Mouse (Mus musculus) liver, postnatal 0 days (tissue): ENCODE measurements around the gene Cep350. TPM values are rescaled to one million over a fixed set of nuclear protein-coding genes. Genes with fewer than 3 reads are reported as not detected.

Experiments
- ATAC-seq: fragments of 200-750 bp; cut with Nextera tagmentation; 2 replicates; pipeline ENCODE4 v1.8.0; 2017; ENCODE audit warnings: mild to moderate bottlenecking, moderate library complexity
- DNase-seq: peaks from one replicate; pipeline ENCODE4 v3.0.0-alpha.2; 2016
- H3K27ac ChIP-seq: fragments of 300-500 bp; sonication (generic); 2 replicates; pipeline ENCODE4 v1.5.1; 2014; ENCODE audit warnings: antibody characterized with exemption, moderate library complexity, mild to moderate bottlenecking, low read depth
- H3K27me3 ChIP-seq: fragments of 300-500 bp; sonication (generic); 2 replicates; pipeline ENCODE4 v1.6.1; 2014; ENCODE audit warnings: low read length, control low read depth, mixed read lengths; ENCODE audit not compliant: insufficient read depth
- H3K36me3 ChIP-seq: fragments of 300-500 bp; sonication (generic); replicated peaks from 2 replicates; pipeline ENCODE4 v1.6.1; 2014; ENCODE audit warnings: mild to moderate bottlenecking, control low read depth, low read length, moderate library complexity, mixed read lengths; ENCODE audit not compliant: insufficient read depth
- H3K4me1 ChIP-seq: fragments of 300-500 bp; sonication (generic); 2 replicates; pipeline ENCODE4 v1.6.1; 2014; ENCODE audit warnings: antibody characterized with exemption, mild to moderate bottlenecking, control low read depth; ENCODE audit not compliant: insufficient read depth
- H3K4me2 ChIP-seq: fragments of 300-500 bp; sonication (generic); 2 replicates; pipeline ENCODE4 v1.6.1; 2014; ENCODE audit warnings: low read depth, mild to moderate bottlenecking, low read length, moderate library complexity, mixed read lengths
- H3K4me3 ChIP-seq: fragments of 300-500 bp; sonication (generic); 2 replicates; pipeline ENCODE4 v1.5.1; 2014; ENCODE audit warnings: low read depth, low read length
- H3K9ac ChIP-seq: fragments of 300-500 bp; sonication (generic); replicated peaks from 2 replicates; pipeline ENCODE4 v1.6.1; 2014; ENCODE audit warnings: mild to moderate bottlenecking, moderate library complexity
- H3K9me3 ChIP-seq: fragments of 300-500 bp; sonication (generic); 2 replicates; pipeline ENCODE4 v1.6.1; 2016; ENCODE audit warnings: mild to moderate bottlenecking, control low read depth, low read length, mixed read lengths
- CTCF ChIP-seq: sonication (generic); IDR thresholded peaks from 2 replicates; pipeline ENCODE4 v1.5.1; 2016; ENCODE audit warnings: antibody characterized with exemption, low read depth
- EP300 ChIP-seq: IDR thresholded peaks from 2 replicates; pipeline ENCODE4 v1.6.1; 2016; ENCODE audit warnings: antibody characterized with exemption, low read depth, mild to moderate bottlenecking
- WGBS: fragments of 180-500 bp; shearing (Covaris S2); extraction: QIAGEN DNeasy Blood & Tissue Kit; methylation state at CpG from one replicate; pipeline ENCODE4 v1.1.7; 2014; ENCODE audit not compliant: insufficient replicate concordance; 5-methylcytosine and 5-hydroxymethylcytosine counted together
- polyA plus RNA-seq: library from polyadenylated mRNA; unstranded; fragments of >200 nt; fragmentation: Nextera tagmentation; extraction: Ambion mirVana; gene quantifications from 2 replicates; pipeline ENCODE4 v1.2.1, GENCODE M21; 2015

Gene Cep350
- polyA plus RNA-seq = 4.6 and 5.7 TPM in 2 replicates

GRCm38 (mm10) chr1:155973068-155973718 is at the start of gene Cep350:
TSS of gene Cep350 (minus strand) at chr1:155973255.
- Histone ChIP-seq H3K9ac (peak within 1 kb of the TSS; percentile 97), H3K36me3 (no peaks in the 10 kb centered on the region), H3K4me2 (peak within 1 kb of the TSS; percentile 90), H3K9me3 (no peaks in the 10 kb centered on the region), H3K27ac (peak within 1 kb of the TSS; percentile 95), H3K27me3 (no peaks in the 10 kb centered on the region), H3K4me3 (peak within 1 kb of the TSS; percentile 93), H3K4me1 (peaks cover 21% of the 10 kb centered on the region)
- TF ChIP-seq EP300 = no peak
- no peak for TF ChIP-seq CTCF
- ATAC-seq (peak; percentile 97), DNase-seq (peak; percentile 98)
- 1% methylated on average over 43 of the region's 57 CpGs for WGBS

GRCm38 (mm10) chr1:156020402-156020801 is 47.3 kb upstream of the Cep350 start:
- H3K4me2 ChIP-seq = no peak overlapping the region
- no peaks in the 10 kb centered on the region for H3K9me3 ChIP-seq
- no peak for TF ChIP-seq EP300
- no peak for TF ChIP-seq CTCF
- H3K9ac ChIP-seq = no peak overlapping the region
- 72% methylated on average over 1 of the region's 1 CpGs for WGBS
- H3K4me3 ChIP-seq = no peak overlapping the region
- ATAC-seq (no peak), DNase-seq (no peak)
- peaks cover 70% of the 10 kb centered on the region for H3K36me3 ChIP-seq
- no peaks in the 10 kb centered on the region for H3K27me3 ChIP-seq
- no peak overlapping the region for H3K27ac ChIP-seq
- H3K4me1 ChIP-seq = no peaks in the 10 kb centered on the region

GRCm38 (mm10) chr1:156019800-156020199 is 46.7 kb upstream of the Cep350 start:
- H3K4me2 ChIP-seq = no peak overlapping the region
- H3K9ac ChIP-seq = no peak overlapping the region
- no peaks in the 10 kb centered on the region for H3K4me1 ChIP-seq
- no peak for DNase-seq
- H3K27me3 ChIP-seq = no peaks in the 10 kb centered on the region
- 83% methylated on average over 1 of the region's 1 CpGs for WGBS
- no peak for TF ChIP-seq EP300
- TF ChIP-seq CTCF = no peak
- H3K9me3 ChIP-seq = no peaks in the 10 kb centered on the region
- no peak overlapping the region for H3K4me3 ChIP-seq
- ATAC-seq = no peak
- H3K36me3 ChIP-seq = peaks cover 69% of the 10 kb centered on the region
- H3K27ac ChIP-seq = no peak overlapping the region

- ATAC-seq = no peak
- H3K36me3 ChIP-seq = peaks cover 69% of the 10 kb centered on the region
- TF ChIP-seq EP300 = no peak
These were observed 35.9 kb upstream of the Cep350 start for GRCm38 (mm10) chr1:156009003-156009402.

GRCm38 (mm10) chr1:156005906-156006305 is 32.9 kb upstream of the Cep350 start:
- Histone ChIP-seq H3K36me3 (peaks cover 47% of the 10 kb centered on the region), H3K9ac (no peak overlapping the region), H3K9me3 (no peaks in the 10 kb centered on the region), H3K4me1 (0 out of 2 replicates have a peak, but pooled peaks cover 2% of the 10 kb centered on the region), H3K27ac (no peak overlapping the region), H3K4me3 (no peak overlapping the region), H3K4me2 (no peak overlapping the region), H3K27me3 (no peaks in the 10 kb centered on the region)
- no peak for ATAC-seq
- DNase-seq = no peak
- no peak for TF ChIP-seq EP300
- TF ChIP-seq CTCF = no peak
- WGBS = 85% methylated on average over 11 of the region's 11 CpGs

More at GRCm38 (mm10) chr1:156009003-156009402, 35.9 kb upstream of the Cep350 start:
- 94% methylated on average over 1 of the region's 1 CpGs for WGBS
- no peak overlapping the region for H3K9ac ChIP-seq
- no peak overlapping the region for H3K27ac ChIP-seq
- no peak for DNase-seq
- H3K4me2 ChIP-seq = no peak overlapping the region
- no peaks in the 10 kb centered on the region for H3K27me3 ChIP-seq
- H3K4me1 ChIP-seq = no peaks in the 10 kb centered on the region
- no peaks in the 10 kb centered on the region for H3K9me3 ChIP-seq
- H3K4me3 ChIP-seq = no peak overlapping the region

- Histone ChIP-seq H3K4me2 (no peak overlapping the region), H3K9ac (no peak overlapping the region), H3K27me3 (no peaks in the 10 kb centered on the region), H3K27ac (peak overlapping the region; percentile 34; the same call in 1 of the 2 replicates), H3K4me3 (no peak overlapping the region), H3K9me3 (no peaks in the 10 kb centered on the region), H3K4me1 (0 out of 2 replicates have a peak, but pooled peaks cover 2% of the 10 kb centered on the region), H3K36me3 (peaks cover 31% of the 10 kb centered on the region)
- DNase-seq (peak; percentile 52), ATAC-seq (peak; percentile 86)
- 84% methylated on average over 7 of the region's 7 CpGs for WGBS
- no peak for TF ChIP-seq EP300
- TF ChIP-seq CTCF = no peak
These were observed 30.3 kb upstream of the Cep350 start for GRCm38 (mm10) chr1:156003201-156003935.
